Mouse (Mus musculus) 3T3-L1 (cell line): ENCODE results near the gene Oard1.
A peak's percentile ranks its signal among the peaks of the same experiment; 100 is the strongest.

Experiments
- DNase-seq: peaks from one replicate; pipeline ENCODE4 v3.0.0-alpha.2; 2015; ENCODE audit warnings: low read depth, low spot score

Gene Oard1

GRCm38 (mm10) chr17:48408526-48409291 is 1.1 kb upstream of the Oard1 start:
- DNase-seq = peak; percentile 75

- peak; percentile 75 for DNase-seq
These were observed 528 bp downstream of the Oard1 start for GRCm38 (mm10) chr17:48410299-48410785.

GRCm38 (mm10) chr17:48411241-48411640 is 1.4 kb downstream of the Oard1 start:
- DNase-seq = peak; percentile 21

GRCm38 (mm10) chr17:48416011-48416410 is 6.2 kb downstream of the Oard1 start:
- no peak for DNase-seq

GRCm38 (mm10) chr17:48416425-48417195 is 6.8 kb downstream of the Oard1 start:
- peak; percentile 69 for DNase-seq

GRCm38 (mm10) chr17:48417521-48417920 is 7.7 kb downstream of the Oard1 start:
- DNase-seq = no peak

- DNase-seq = no peak
These were observed 8.4 kb downstream of the Oard1 start for GRCm38 (mm10) chr17:48418174-48418573.

GRCm38 (mm10) chr17:48418781-48419180 is 9.0 kb downstream of the Oard1 start:
- no peak for DNase-seq

- no peak for DNase-seq
These were observed 9.8 kb downstream of the Oard1 start for GRCm38 (mm10) chr17:48419571-48419970.

GRCm38 (mm10) chr17:48424237-48424636 is 14.4 kb downstream of the Oard1 start:
- no peak for DNase-seq

GRCm38 (mm10) chr17:48425823-48426612 is 16.2 kb downstream of the Oard1 start:
- DNase-seq = no peak

GRCm38 (mm10) chr17:48426991-48427750 is 17.4 kb downstream of the Oard1 start:
- DNase-seq = no peak

GRCm38 (mm10) chr17:48427852-48428530 is 18.2 kb downstream of the Oard1 start:
- DNase-seq = no peak

- peak; percentile 63 for DNase-seq
These were observed 20.6 kb downstream of the Oard1 start for GRCm38 (mm10) chr17:48430394-48430793.

- DNase-seq = no peak
These were observed 21.2 kb downstream of the Oard1 start for GRCm38 (mm10) chr17:48431054-48431453.

GRCm38 (mm10) chr17:48432158-48432980 is 22.6 kb downstream of the Oard1 start, which contains the start of gene Apobec2:
Gene Apobec2 (minus strand): TSS chr17:48432930.
- no peak for DNase-seq

- DNase-seq = no peak
These were observed 23.3 kb downstream of the Oard1 start for GRCm38 (mm10) chr17:48433006-48433655.

- DNase-seq = no peak
These were observed 24.0 kb downstream of the Oard1 start for GRCm38 (mm10) chr17:48433689-48434330.

GRCm38 (mm10) chr17:48434479-48434878 is 24.7 kb downstream of the Oard1 start:
- no peak for DNase-seq
